Mouse (Mus musculus): ENCODE results near the gene Tifa.

DNA sequence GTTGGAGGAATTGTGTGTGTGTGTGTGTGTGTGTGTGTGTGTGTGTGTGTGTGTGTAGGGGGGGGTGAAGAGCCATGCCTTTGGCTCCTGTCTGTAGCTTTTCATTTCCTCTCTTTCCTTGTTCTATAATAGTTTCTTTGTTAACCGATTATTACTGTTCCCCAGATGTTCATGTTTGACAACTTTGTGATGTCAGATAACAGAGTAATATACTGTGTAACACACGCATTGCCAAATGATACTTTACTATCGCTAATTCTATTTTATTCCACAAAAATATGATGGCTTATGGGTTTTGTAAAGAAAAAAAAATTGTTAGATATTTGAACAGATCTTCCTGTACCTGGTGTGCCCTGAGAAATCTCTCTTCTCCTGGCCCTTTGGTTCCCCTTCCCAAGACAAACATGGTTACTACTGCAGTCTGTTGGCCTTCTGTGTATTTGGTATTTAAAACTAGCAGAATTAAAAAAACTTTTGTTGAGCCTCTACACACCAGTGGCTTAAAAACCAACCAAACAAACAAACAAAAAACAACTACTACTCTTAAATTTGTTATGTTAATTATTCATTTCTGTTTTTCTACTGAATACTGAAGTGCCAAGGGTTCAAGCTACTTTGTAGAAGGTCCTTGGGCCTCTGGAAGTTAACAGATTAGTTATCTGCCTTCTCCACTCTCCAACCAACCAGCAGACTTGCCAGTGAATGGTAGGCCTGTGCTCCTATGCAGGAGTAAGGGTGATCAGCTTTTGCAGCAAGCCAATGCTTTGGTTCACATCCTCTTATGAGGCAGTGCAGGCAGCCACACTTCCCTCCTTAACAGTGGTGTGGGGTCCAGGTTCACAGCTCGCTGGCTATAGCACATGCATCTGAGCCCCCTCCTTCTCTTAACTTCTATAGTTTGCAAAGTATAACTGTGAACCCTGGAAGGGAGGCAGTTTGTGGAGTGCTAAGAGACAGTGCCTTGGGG, 2.3 kb downstream of the Tifa start:
- no peak for TF ChIP-seq CTCF (IDR thresholded peaks at IDR 0.05; ENCODE audit: borderline replicate concordance, insufficient read depth, low read length)
- TF ChIP-seq POLR2A (IDR thresholded peaks at IDR 0.05; ENCODE audit: low read depth, low read length): no peak

All from embryonic fibroblast, embryonic 13.5 days (primary cell).